Mouse (Mus musculus): ENCODE measurements around the gene Olfr605.
"Not testable (repeated sequence)": the region's sequence is repeated elsewhere in the genome, so short reads cannot be mapped to it uniquely, and the experiment has no call there.

Olfr605 gene

DNA sequence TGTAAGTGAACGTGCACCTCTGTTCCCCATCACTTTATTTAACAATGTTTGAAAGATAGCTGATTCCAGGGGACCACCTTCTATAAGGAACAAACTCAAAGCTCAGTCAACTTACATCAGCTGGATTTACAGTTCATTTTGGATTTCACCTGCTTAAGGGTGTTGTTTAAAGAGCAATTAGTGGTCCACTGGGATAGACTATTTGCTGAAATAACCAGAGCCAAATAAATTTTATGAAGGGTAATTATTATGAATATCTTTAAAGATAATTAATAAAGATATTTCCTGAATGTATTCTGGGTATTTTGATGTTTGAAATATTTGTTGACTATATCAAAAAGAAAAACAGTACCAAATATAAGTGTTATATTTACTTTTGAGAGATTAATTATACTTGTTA is at the start of gene Olfr605:
Olfr605 (minus strand) TSS at position 101 of the 400 bp plus-strand sequence.
- no peak for DNase-seq (ENCODE audit: low read depth, low spot score)

DNA sequence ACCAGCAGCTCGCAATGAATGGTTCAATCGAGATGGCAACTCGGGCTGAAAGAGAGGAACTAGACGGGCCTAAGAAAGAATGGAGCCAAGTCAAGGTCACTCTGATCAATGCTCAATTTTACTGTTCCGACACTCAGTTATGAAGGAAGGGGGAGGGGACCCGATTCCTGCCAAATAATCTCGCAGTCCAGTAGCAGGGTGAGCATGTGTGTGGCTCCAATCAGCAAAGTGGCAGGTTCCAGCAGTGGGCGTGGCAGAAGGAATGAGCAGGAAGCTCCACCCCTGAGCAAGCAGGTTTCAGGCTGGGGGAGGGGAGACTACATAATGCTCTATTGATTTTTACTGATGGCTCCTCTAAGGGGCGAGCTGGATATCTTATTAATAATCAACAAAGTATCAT is 31.9 kb upstream of the Olfr605 start:
- DNase-seq (ENCODE audit: low read depth, low spot score) = not testable (repeated sequence)

DNA sequence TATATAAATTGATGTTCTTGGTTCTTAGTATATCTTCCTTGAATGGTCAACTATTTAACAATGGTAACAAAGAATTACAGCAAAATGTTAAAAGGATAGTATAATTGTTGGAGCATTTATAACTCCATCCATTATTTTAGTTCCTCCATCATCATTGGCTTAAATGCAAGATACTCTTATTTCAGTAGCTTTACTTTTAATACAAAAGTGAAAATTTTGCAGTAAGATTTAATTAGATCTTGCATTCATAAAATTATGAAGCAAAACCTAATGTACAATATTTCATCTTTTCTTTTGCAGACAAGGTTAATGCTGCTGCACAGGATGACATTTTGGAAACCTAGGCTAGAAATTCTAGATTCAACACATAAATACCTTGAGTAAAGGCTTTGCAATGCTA is 24.3 kb upstream of the Olfr605 start, which contains the start of gene Olfr608:
Olfr608 (plus strand) TSS at position 301 of the 400 bp plus-strand sequence.
- no peak for DNase-seq (ENCODE audit: low read depth, low spot score)

DNA sequence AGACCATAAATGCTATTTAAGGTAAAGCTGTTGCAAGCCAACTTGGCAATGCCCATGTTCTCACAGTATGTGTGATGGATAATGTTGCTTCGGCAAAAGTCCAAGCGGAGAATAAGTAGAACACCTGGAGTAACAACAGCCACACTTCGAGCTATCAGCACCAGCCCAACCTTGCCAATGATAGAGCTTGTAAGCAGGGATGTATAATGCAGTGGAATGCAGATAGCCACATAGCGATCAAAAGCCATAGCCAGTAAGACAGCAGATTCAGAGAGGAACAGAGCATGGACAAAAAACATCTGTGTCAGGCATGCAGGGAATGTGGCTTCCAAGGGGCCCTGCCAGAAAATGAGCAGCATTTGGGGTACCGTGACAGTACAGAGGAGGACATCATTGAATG is 15.4 kb upstream of the Olfr605 start:
- no peak for DNase-seq (ENCODE audit: low read depth, low spot score)

DNA sequence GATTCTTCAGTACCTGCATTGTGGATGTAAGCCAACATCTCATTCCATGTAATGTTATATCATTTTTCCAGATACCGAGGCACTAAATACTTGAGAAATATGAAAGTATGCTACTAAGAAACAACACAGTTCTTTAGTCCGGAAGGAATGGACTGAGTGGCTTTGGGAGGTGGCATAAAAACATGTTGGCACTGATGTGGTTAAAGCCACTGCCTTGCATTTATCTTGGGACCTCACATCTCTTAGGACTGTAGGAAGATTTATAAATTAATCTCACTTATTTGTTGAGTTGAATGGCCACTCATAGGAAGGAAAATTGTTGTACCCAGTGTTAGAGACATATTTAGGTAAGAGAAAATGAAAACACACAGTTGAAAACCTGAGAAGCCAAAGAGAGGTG is 3.5 kb upstream of the Olfr605 start, which contains the start of gene Olfr606:
Olfr606 (plus strand) TSS at position 301 of the 400 bp plus-strand sequence.
- DNase-seq (ENCODE audit: low read depth, low spot score) = no peak

DNA sequence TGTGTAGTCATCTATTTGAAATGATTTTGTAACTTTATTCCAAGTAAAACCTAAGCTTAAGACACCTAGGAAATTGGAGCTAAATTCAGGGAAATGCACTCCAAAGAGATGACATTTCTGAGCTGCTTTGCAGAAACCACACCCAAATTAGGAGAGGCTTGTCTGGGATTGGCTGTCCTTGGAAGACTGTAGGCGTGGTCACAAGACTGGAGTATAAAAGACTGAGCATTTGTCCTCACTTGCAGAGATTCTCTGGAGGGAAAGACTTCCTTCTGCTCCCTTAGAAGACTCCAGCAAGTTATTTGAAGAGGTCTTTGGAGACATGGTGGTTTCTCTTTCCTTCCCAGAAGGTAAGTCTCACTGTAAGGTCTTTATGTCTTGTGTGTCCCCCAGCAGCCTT is 30.5 kb downstream of the Olfr605 start, which contains the start of gene Usp17lc:
Usp17lc (plus strand) TSS at position 301 of the 400 bp plus-strand sequence.
- DNase-seq (ENCODE audit: low read depth, low spot score) = not testable (repeated sequence)

DNA sequence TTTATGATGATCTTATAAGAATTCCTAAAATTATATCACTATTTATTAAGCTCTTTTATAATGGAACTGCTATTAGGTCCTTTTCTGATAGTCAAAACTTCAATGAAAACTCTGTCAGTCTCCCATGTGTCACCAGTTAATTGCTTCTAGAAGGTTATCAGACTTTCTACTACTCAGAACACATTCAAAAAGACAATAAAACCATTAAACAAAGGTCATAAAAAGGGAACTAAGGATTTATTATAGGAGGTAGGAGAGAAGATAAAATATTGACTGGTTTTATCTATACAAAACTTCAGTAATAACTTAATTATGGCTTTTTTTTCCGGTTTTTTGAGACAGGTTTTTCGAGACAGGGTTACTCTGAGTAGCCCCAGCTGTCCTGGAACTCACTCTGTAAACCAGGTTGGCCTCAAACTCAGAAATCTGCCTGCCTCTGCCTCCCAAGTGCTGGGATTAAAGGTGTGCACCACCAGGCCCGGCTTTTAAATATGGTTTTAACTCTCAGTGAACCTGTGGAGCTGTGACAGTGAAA is 38.7 kb downstream of the Olfr605 start:
- not testable (repeated sequence) for DNase-seq (ENCODE audit: low read depth, low spot score)

DNA sequence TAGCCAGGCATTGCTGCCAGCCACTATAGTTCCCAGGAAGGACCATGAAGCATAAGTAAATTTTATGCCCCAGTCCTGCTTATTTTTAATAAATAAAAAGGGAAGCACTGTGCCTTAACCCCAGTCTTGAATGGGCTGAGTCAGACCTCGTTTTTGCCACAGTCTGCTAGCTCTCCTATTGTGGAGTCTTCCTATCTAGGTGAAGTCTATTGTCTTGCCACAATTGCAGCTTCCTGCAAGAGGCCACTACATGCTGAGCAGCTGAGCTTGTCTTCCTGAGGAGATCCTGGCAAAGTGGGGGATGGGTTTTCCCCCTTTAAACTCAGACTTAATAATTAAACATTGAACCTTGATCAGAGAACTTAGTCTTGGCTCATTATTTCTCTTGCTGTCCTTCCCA is 46.3 kb downstream of the Olfr605 start:
- no peak for DNase-seq (ENCODE audit: low read depth, low spot score)

DNA sequence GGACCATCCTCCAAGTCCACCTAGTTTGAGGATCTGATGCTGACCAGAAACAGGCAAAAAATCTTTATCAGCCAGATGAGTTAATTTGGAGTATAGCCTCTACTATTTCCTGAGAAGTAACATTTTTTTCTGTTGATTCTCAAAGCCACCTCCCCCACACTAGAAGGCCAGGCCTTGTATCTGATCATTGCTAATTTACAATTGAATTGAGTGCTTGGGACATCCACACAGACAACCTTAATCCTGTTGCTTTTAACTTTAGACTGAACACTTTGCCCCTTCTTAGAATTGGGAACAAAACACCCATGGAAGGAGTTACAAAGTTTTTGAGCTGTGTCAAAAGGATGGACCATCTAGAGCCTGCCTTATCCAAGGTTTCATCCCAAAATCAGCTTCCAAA is 47.5 kb downstream of the Olfr605 start:
- no peak for DNase-seq (ENCODE audit: low read depth, low spot score)

Measured in embryo, embryonic 11.5 days (tissue).